Mouse (Mus musculus) frontal cortex, adult (tissue): ENCODE data around the gene Rtp2.

ENCODE experiments used
- ATAC-seq: cut with Nextera tagmentation; 2 replicates; pipeline ENCODE4 v1.9.2; 2017; ENCODE audit warnings: mild to moderate bottlenecking, moderate library complexity, mixed read lengths; ENCODE audit not compliant: low TSS enrichment

The Rtp2 gene

DNA sequence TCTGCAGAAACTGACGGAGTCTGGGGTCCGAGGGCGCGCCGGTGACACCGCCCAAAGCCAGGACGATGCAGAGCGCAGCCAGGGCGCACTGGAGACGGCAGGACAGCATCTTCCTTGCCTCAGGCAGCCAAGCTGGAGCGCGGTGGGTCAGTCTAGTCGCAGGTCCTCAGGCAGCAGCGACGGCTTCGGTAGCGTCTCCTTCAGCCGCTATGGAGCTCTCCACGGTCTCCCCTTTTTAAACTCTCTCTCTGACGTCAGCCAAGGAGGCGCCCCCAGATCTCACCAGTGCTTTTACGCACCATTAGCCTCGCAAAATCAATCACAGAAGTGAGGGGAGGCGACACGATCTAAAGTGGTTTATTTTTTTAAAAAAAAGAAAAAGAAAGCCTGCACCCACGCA lies 41.6 kb downstream of the Rtp2 start, which contains the start of gene Sst:
Gene Sst (minus strand): TSS at position 323 of the 400 bp plus-strand sequence.
- ATAC-seq = no peak

DNA sequence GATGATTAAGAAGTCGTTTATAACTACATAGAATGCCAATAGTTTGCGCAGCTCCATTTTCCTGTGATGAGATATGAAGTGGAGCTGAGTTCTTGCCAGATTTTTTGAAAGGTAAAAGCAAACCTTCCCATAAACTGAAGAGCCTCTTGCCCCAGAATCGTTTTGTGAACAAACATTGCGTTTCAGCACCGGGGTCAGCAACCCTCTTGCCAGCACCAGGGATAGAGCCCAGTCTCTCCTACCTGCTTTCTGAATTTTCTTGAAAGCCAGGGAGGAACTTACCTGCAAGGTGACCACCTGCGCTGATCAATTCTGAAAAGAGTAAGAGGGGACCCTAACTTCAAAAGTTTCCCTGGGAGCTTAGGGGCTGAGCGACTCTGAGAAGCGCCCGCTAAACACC lies 42.0 kb downstream of the Rtp2 start:
- no peak for ATAC-seq

- no peak for ATAC-seq
Observed at GRCm38 (mm10) chr16:23887910-23888579, 44.1 kb downstream of the Rtp2 start.

- ATAC-seq = peak; percentile 96
Observed at GRCm38 (mm10) chr16:23885098-23885497, 47.1 kb downstream of the Rtp2 start.
